Mouse (Mus musculus) MN1 (cell line): ENCODE data around the gene Gm21958.

Source experiments
- DNase-seq: peaks from one replicate; pipeline ENCODE4 v3.0.0-alpha.2; 2016; ENCODE audit warnings: low spot score

The Gm21958 gene

GRCm38 (mm10) chr3:54714253-54714652, at the start of gene Gm21958:
Gm21958 (minus strand) TSS chr3:54714353.
- DNase-seq = no peak

DNA sequence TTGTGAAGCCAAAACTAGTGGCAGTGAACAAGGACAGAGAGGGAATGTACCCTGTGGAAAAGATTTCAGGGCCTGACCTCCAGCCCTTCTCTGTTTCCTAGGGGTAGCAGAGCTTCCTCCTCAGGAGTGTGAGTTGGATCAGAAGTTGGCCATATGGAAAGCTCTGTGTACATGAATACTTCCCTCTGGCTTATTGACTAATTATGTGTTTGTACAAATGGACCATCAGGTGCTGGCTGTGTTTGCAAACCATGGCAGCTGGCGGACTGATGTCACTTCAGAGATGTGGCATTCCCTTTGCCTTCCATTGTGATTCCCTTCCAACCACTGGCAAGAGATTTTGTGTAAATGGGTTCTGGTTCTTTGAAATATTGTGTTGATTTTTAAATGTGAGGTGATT, 47.1 kb upstream of the Gm21958 start:
- DNase-seq = no peak

DNA sequence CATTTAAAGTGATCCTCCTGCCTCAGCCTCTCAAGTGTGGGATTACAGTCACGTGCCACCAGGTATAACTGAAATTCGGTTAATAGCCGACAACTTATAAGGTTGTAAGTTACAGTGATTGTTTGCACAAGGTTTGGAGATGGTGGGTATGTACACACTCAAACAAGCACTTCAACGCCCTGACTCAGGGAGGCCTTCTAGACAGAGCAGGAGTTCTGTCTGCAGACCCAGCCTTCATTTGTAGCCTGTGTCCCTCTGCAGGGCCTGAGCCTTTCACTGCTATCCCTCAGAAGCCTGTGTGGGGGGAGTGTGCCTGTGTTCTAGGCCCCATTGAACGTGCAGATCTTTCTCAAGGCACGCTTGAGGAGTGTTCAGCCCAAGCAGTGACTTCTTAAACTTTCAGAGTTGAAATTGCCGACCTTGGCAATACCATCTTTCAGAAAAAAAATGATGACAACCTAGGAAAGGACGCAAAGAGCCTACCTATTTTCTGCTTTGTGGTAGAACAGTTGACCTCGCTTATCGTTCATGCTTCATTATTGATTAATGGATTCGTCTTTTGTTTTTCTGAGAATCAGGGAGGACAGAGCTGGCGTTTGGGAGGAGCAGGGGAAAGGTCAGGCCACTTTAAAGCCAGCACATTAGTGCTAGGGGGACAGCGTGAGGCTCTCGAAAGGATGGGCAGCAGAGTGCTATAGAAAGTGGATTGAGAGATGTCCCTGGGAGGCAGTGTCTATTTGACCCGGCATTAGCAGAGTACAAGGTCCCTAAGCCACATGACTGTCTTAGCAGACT, 46.4 kb upstream of the Gm21958 start:
- no peak for DNase-seq

- no peak for DNase-seq
These were observed 45.1 kb upstream of the Gm21958 start for GRCm38 (mm10) chr3:54759211-54759610.

DNA sequence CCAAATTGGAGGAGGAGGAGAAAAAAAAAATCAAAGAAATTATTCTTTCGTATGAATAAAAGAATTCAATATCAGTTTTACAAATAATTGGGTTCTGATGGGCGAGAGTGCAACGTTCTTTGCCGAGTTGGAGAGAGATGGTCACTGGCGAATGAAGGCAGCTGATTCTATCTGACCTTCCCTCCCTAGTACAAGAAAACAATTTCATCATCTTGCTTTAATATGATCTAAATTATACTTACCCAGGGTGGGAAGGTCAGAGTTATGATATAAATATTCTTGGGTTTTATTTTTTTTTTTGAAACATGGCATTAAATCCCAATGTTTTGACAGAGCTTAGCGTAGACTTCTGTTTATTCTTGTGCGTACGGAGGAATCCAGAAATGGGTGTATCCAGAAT, 43.3 kb upstream of the Gm21958 start:
- no peak for DNase-seq

DNA sequence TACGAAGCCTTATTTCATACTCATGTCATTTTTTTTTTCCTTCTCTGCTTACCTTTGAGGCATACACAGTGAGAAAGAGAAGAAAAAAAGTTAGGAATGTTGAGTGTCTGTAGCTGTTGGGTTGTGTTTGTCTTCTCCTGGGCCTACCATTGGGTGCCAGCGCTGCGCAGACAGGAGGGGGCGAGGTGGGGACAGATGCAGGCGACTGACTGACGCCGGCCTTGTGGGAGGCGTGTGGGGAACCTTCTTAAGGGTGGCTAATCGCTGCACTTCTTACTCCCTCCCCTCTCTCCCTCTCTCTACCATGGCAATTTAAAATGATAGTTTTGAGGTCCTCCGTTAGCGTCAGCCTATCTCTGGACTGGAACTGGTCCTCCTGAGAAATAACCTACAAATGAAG, 41.9 kb upstream of the Gm21958 start:
- peak; percentile 55 for DNase-seq

DNA sequence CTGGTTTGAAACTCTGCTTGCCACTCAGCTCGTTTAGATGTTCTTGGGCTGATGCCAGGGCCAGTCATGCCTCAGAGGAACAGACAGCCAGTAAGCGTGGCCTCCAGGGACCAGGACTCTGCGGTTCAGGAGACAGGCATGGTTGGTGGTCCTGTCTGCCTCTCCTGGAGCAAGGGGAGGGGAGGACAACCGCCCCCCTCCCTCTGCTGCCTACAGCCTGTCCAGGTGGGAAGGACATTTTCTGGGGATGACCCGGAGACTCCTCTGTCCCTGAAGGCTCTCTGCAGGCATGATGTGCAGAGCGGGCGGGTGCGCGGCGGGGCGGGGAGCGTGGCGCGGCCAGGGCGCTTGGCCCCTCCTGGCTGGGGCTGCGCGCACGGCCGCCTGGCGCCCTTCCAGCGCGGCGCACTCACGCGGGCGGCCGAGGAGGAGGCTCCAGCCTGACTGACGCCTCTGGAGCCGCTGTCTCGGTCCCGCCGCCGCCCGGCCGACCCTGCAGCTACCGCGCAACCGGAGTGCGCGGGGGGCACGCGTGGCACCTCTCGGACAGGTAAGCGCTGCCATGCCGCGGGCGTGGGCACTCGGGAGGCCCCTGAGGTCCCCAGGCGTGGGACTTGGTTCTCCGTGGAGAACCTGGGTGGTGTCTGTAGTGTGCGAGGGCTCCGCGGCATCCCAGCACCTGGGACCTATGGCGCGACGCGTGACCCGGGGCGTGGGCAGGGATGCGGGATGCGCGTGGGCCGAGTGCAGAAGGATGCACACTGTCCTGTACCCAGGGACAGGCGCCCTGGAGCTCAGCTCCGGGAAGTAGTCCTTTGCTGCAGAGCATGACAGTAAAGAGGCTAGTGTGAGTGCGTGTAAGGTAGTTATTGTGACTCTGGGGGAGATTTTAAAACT, 41.2 kb upstream of the Gm21958 start, which contains the start of gene Smad9:
Gene Smad9 (plus strand): TSS at position 438 of the 897 bp plus-strand sequence.
- DNase-seq = peak; percentile 88

- no peak for DNase-seq
These were observed 39.3 kb upstream of the Gm21958 start for GRCm38 (mm10) chr3:54753411-54753810.

GRCm38 (mm10) chr3:54745799-54746198, 31.6 kb upstream of the Gm21958 start:
- peak; percentile 45 for DNase-seq

DNA sequence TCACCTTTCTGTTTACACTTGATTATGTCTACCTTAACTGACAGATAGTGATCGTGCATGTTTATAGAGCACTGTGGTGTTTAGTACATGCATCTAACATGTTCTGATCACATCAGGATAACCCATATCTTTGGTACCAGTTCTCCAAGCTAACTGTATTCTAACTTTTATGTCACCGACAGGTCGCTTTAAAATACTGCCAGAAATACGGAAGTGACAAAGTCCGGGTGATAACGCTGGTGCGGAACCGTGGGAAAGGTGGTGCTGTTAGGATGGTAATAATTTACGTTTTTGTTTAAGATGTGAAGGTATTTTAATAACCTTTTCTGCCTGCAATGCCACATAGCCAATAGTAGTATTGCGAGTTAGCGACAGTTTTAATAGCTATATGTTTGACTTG, 27.8 kb upstream of the Gm21958 start:
- no peak for DNase-seq

- DNase-seq = no peak
These were observed 23.2 kb upstream of the Gm21958 start for GRCm38 (mm10) chr3:54737317-54737716.

DNA sequence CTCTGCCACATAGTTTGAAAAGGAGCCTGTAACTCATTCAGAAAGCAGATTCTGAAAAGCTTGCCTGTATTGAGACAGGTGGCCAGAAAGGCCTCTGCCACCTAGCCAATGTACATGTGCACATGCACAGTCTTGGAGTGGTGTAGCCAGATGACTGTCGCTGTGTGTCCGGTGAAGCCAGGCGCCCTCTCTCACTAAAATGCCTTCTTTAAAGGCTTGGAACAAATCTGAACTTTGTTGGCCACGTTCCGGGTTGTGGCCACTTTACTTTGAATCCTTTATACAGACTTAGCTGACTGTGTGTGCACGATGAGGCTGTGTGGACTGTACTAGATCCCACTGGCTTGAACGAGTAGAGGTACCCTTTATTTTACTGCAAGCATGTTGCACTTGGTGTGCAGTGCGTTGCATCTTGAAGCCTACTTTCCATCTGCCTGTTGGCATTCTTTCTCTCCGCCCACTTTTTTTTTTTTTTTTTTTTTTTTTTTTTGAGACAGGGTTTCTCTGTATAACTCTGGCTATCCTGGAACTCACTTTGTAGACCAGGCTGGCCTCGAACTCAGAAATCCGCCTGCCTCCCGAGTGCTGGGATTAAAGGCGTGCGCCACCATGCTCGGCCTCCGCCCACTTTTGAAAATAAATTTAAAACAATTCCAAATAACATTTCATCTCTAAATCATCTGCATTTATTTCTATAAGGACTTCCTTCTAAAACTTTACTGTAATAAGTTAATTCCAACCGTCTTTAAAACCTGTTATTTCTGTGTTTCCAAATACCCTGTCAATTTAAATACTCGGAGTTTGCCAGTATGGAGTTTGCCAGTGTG, 22.2 kb upstream of the Gm21958 start:
- peak; percentile 63 for DNase-seq

DNA sequence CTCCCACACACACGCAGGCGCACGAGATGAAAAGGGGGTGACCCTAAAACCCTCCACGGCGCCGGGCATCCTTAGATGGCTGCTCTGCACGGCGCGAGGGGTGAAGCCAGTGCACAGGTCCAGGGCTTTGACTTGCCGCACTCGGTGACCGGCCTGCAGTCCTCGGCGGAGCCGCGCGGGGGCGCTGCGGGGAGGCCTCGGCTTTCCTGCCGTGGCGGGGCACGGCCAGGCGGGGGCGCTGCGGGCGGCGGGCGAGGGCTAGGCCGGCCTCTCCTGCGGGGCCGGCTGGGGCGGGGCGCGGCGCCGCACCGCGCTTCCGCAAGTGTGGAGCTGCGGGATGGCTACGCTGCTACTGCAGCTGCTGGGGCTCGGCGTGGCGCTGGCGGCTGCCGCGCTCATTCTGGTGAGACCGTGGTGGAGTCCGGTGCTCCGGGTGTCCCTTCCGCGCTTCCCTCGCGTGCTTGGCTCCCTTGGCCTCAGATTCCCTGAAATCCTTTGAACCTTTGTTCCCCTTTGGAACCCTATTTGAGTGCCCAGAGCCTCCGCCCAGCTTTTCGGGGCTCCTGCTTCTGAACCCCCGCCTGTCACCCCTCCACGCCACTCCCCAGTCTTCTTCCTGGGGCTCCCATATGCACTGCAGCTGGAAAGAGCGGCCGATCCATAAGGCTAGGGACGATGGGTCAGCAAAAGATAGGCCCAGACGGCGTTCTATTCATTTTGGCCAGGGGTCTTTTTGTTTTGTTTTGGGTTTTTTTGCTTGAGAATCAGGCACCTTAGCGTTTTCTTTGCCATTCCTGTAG, 21.3 kb upstream of the Gm21958 start, which contains the start of the genes Exosc8 and Alg5:
Gene Exosc8 (minus strand): TSS at position 147 of the 800 bp plus-strand sequence.
Gene Alg5 (plus strand): TSS at position 293 of the 800 bp plus-strand sequence.
- DNase-seq = peak; percentile 88

GRCm38 (mm10) chr3:54734411-54735246, 20.5 kb upstream of the Gm21958 start:
- peak; percentile 94 for DNase-seq

GRCm38 (mm10) chr3:54732371-54732770, 18.2 kb upstream of the Gm21958 start:
- DNase-seq = no peak

DNA sequence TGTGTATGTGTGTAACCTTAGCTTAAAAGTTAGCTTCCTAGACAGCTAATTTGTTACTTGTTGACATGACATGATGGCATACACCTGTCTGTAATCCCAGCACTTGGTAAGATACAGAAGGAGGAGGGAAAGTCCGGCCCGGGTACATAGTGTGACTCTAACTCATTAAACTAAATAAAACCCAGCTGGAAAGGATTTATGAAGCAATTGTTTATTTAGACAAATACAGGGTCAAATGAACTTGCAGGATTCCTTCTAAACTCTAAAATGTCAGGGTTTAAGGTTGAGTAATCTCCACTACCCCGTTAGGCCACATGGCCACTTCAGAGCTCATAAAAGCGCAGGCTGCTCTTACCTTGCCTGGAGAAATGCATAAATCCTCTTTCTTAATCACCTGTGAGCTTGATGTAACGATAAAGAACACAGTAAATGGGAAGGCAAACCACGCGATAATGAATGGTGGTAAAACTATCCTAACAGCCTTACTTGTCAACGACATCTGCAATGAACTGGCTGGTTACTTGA, 17.5 kb upstream of the Gm21958 start:
- DNase-seq = no peak

- no peak for DNase-seq
These were observed 13.9 kb upstream of the Gm21958 start for GRCm38 (mm10) chr3:54728100-54728499.

GRCm38 (mm10) chr3:54727588-54727987, 13.4 kb upstream of the Gm21958 start:
- no peak for DNase-seq

DNA sequence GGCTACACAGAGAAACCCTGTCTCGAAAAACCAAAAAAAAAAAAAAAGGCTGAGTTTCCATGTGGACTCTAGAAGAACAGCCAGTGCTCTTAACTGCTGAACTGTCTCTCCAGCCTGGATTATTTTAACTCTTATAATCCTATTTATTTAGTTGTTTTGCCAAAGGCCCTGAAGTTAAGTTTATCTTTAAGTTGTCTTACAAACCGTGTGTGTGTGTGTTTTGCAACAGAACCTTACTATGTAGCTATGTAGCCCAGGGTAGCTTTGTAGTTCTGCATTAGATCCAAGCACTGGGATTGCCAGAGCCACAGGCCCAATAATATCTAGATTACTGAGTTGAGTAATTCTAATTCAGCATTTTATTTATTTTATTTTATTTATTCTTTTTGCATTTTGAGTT, 11.2 kb upstream of the Gm21958 start:
- no peak for DNase-seq
